Mouse (Mus musculus): ENCODE measurements around the gene Timmdc1.
A peak's percentile ranks its signal among the peaks of the same experiment; 100 is the strongest.
"Not testable (repeated sequence)": the region's sequence is repeated elsewhere in the genome, so short reads cannot be mapped to it uniquely, and the experiment has no call there.

Timmdc1 gene

DNA sequence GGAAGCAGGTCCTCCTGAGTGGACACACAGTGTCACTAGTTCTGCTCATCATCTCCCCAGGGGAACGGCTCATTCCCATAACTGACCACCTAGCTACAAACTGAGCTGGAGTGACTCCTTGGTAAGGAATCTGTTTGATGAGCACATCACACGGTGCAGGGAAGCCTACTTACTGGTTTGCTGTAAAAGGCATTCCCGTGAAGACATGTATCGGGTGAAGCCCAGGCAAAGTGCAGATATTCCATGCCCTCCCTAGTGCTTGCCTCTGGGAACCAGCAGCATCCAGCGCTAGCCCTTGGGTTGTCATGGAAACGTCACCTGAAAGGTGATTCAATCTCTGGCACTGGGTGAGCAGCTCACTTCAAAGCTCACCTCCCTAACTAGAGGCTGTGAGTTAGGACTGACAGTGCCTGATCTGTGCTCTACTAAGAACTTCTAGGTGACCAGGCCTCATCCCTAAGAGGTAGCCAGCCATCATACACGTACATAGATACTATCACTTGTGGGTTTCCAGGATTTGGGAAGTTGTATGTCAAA is 25.8 kb downstream of the Timmdc1 start:
- DNase-seq (ENCODE audit: low spot score in 2 of 2), result no peak

DNA sequence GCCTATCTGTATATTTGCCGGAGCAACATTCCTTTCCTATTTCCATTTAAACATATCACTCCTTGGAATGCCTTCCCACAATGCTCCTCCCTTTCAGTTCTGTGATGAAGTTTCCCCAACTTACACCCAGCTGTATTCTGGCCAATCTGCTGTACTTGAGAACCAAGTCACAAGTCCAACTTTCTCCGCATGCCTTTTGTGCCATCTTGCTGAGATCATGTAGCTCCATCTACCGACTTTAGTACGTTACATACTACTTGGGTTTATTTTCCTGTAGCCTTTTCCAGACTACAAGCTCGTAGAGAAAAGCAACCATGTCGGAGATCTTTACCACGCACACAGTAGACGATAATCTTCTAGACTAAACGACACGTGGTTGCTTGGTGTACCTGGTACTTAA is 28.6 kb downstream of the Timmdc1 start:
- DNase-seq (ENCODE audit: low spot score in 2 of 2), result no peak

DNA sequence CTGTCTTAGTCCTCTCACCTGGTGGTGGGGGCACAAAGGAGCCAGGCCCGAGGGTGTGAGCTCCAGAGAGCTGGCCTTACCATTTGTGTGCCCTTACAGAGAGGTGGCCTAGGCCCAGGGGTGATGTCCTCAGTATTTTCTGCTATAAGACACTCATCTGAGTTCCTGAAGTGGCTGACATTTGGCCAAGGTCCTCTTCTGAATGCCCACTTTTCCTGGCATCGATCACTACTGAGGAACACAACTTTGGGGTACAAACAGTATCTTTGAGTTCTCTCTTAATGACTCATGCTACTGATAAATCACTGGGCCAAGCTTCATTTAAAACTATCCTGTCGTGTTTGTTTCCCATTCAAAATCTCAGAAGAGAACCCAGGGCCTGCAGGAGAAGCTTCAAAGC is 29.9 kb downstream of the Timmdc1 start:
- DNase-seq (ENCODE audit: low spot score in 2 of 2), result no peak

DNA sequence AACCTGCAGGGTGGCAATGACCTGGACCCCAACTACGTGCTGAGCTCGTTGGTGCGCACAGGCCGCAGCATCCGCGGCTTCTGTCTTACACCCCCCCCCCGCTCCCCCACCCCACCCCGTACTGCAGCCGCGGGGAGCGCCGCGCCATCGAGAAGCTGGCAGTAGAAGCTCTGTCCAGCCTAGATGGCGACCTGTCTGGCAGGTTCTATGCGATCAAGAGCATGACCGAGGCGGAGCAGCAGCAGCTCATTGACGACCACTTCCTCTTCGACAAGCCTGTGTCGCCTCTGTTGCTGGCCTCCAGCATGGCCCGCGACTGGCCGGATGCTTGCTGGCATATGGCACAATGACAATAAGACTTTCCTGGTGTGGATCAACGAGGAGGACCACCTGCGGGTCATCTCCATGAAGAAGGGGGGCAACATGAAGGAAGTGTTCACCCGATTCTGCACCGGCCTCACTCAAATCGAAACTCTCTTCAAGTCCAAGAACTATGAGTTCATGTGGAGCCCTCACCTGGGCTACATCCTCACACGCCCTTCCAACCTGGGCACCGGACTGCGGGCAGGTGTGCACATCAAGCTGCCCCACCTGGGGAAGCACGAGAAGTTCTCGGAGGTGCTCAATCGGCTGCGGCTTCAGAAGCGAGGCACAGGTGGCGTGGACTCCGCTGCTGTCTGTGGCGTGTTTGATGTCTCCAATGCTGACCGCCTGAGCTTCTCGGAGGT is 38.7 kb downstream of the Timmdc1 start:
- DNase-seq (ENCODE audit: low spot score in 2 of 2), result no peak

DNA sequence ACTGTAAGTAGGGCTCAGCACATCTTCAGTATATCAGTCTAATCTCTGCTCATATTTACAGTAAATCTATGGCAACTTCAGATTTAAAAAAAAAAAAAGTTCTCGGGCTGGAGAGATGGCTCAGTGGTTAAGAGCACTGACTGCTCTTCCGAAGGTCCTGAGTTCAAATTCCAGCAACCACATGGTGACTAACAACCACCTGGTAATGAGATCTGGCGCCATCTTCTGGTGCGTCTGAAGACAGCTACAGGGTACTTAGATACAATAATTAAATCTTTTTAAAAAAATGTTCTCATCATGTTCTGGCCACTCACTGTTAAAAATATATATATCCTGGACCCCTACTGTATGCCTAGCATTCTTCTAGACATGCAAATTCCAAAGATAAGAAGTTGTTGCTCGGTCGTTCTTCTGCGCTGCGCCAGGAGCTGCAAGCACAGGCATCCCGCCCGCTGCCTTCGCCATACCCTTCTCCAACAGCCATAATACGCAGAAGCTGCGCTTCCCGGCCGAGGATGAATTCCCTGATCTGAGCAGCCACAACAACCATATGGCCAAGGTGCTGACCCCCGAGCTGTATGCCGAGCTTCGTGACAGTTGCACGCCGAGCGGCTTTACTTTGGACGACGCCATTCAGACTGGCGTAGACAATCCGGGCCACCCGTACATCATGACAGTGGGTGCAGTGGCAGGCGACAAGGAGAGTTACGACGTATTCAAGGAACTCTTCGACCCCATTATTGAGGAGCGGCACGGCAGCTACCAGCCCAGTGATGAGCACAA is 39.5 kb downstream of the Timmdc1 start:
- DNase-seq (ENCODE audit: low spot score in 2 of 2), result no peak

DNA sequence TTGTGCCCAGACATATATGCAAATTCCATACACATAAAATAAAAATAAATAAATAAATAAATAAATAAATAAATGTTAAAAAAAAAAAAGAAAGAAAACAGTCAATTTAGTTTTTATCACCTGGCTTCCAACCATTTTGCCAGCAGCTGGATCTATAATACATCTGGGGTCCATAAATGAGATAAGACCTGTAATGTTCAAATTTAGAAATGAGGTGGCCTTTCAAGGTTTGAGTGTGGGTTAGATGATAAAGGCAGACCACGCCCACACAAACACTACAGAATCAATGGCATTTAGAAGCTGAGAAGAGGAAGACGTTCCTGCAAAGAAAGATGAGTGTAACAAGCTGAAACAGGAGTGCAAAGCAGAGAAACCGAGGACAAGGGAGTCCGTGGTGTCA is 41.1 kb downstream of the Timmdc1 start:
- no peak for DNase-seq (ENCODE audit: low spot score in 2 of 2)

DNA sequence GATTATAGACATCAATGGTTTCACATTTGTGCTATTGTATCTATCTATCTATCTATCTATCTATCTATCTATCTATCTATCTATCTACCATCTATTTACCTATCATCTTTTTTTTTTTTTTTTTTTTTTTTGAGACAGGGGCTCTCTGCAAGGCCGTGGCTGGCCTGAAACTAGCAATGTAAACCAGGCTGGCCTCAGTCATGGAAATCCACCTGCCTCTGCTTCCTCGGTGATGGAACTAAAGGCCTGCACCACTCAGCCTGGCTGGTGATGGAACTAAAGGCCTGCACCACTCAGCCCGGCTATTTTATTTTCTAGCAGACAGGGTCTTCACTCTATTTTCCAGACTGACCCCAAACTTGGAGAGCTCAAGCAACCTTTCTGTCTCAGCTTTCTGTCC is 44.2 kb downstream of the Timmdc1 start:
- no peak for DNase-seq (ENCODE audit: low spot score in 2 of 2)

DNA sequence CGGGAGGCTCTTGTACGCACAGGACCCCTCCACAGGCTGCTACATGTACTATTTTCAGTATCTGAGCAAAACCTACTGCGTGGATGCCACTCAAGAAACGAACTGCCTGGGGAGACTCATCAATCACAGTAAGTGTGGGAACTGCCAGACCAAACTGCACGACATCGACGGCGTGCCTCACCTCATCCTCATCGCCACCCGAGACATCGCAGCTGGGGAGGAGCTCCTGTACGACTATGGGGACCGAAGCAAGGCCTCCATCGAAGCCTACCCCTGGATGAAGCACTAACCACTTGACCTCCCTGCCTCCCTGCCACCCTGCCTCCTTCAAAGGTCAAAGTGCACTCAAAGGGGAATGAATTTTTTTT is 45.2 kb downstream of the Timmdc1 start:
- DNase-seq (ENCODE audit: low spot score in 2 of 2), result not testable (repeated sequence)

DNA sequence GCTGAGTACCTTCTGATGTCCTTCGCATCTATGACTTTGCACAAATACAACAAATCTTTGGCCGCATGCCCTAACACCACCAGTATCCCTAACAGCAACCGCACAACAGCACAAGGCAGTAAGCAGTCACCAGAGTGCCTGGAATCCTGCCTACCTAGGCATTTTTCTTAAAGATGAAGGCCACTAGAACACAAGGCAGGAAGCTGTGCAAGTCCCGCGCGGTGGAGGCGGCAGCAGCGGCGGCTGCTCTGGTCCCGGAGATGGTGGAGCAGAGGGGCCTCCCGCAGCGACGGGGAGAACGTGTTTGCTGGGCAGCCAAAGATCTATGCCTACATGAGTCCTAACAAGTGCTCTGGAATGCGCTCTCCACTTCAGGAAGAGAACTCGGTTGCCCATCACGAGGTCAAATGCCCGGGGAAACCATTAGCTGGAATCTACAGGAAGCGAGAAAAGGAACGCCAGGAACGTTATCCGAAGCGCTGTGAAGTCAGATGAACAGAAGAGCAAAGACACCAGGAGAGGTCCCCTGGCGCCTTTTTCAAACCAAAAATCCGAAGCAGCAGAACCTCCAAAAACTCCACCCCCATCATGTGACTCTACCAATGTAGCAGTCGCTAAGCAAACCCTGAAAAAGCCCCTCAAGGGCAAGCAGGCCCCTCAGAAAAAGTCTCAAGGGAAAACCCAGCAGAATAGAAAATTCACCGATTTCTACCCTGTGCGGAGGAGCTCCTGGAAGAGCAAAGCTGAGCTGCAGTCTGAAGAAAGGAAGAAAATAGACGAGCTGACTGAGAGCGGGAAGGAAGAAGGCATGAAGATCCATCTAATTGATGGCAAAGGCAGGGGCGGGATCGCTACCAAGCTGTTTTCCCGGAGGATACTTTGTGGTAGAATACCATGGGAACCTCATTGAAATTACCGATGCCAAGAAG is 45.9 kb downstream of the Timmdc1 start:
- peak in 1 of 2 experiments; percentile 28 for DNase-seq (ENCODE audit: low spot score in 2 of 2)

DNA sequence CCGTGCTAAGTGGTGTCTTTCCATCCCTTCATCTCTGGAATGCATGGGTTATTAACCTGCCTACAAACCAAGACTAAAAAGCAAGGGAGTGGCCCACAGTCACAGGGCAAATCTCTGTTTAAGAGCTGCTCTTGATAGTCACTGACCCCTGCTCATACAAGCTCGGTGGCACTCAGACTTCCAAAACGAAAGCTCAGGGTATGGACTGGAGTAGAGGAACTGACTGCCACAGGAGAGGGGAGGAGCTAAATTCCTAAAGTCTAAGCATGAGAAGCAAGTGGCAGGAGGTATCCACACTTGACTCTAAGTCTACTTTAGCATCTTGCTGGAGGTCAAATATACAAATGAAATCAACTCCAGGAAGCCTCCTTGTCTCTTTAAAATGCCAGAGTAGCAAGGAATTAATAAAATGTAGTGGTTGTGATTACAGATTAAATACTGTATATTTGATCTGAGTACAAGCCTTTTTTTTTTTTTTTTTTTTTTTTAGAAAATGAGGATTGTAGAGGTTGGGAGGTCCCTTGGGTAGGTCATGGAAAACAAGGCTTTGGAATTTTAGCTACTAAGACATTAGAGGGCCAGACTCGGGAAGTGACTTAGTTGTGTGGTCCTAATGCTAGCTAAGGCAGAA is 46.7 kb downstream of the Timmdc1 start:
- DNase-seq (ENCODE audit: low spot score in 2 of 2), result no peak

DNA sequence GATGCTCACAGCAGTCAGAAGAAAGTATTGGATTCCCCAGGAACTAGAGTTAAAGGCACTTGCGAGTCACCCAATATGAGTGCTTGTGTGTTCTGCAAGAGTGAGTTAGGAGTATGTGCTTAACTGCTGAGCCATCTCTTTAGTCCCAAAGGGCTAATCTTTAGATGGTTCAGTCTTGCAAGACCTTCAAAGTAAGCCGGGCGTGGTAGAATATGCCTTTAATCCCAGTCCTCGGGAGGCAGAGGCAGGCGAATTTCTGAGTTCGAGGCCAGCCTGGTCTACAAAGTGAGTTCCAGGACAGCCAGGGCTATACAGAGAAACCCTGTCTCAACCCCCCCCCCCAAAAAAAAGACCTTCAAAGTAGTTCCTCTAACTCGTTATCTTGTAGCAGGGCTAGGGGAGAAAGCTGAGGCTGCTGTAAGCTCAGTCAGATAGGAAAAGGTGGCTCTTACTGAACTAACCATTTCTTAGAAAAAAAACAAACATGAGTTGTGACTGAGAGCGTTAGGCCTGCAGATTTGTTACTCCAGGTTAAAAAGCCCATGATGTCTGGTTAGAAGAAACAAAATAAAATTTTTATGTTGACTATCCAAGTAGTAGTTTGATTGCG is 47.7 kb downstream of the Timmdc1 start:
- no peak for DNase-seq (ENCODE audit: low spot score in 2 of 2)

DNA sequence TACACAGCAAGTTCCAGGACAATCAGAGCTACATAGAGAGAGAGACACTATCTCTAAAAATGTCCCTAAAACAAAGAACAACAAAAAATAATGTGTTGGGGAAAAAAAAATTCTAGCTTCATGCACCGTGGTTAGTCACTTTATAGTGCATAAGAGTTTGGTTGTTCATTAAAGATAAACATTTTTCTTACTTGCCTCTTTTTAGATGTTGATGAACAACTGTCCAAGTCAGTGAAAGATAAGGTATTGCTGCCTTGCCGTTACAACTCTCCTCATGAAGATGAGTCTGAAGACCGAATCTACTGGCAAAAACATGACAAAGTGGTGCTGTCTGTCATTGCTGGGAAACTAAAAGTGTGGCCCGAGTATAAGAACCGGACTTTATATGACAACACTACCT is 48.8 kb downstream of the Timmdc1 start:
- no peak for DNase-seq (ENCODE audit: low spot score in 2 of 2)

DNA sequence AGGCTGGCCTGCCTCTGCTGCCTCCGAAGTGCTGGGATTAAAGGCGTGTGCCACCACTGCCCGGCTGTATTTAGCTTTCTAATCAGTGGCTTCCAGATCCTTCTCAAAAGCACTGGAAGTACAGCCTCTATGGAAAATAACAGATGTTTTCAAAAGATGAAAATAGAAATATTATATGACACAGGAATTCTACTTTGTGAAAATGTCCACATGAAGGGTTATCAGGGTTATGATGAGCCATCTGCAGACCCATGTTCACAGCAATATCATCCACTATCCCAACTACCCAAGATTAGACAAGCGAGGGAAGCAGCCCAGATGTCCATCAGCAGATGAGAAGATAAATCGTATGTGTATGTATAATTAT is 50.0 kb downstream of the Timmdc1 start:
- DNase-seq (ENCODE audit: low spot score in 2 of 2), result no peak

DNA sequence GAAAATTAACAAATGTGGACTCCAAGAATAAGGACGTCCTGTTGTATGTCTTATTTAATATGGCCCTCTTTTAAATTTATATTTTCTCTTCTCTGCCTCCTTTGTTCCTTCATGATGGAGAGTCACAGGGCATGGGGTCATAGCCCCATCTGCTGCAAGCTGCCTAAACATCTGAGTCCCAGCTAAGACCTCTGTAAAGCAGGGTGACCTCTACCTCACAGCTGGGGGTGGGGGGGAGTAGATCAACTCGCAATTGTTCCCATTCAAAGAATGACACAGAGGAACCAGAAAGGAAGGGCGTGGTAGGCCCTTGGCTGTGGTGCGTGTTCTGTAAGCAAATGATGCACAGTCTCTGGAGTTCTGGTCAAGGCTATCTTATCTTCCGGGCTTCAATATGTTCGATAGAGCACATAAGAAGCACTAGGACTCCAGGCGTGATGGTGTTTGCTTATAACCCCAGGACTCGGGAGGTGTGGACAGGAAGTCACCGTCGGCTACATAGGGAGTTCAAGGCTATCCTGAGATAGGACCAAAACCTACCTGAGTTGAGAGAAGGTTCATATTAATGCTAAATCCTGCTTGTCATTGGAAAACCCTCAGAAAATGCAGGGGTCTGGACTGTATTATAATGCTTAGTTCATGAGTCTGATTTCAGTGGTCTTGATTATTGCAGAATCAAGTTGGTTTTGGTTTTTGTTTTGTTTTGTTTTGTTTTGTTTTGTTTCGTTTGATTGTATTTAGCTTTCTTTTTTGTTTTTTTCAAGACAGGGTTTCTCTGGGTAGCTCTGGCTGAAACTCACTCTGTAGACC is 50.6 kb downstream of the Timmdc1 start:
- DNase-seq (ENCODE audit: low spot score in 2 of 2), result no peak

DNA sequence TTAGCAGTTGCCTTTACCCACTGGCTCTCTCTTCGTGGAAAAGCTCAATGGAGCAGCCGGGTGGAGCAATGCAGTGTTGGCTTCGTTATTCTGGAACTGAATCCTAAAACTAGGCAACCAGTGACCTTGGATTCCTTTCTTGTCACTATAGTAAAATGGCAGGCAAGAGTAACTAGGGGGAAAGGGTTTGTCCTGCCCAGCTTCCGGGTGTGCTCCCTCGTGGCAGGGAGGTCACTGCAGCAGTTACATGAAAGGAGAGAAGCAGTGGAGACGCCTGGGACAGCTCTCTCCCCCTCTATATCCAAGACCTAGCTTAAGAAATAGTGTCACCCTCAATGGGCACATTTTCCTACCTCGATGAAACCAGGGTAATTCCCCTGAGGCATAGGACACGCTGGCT is 53.0 kb downstream of the Timmdc1 start:
- no peak for DNase-seq (ENCODE audit: low spot score in 2 of 2)

DNA sequence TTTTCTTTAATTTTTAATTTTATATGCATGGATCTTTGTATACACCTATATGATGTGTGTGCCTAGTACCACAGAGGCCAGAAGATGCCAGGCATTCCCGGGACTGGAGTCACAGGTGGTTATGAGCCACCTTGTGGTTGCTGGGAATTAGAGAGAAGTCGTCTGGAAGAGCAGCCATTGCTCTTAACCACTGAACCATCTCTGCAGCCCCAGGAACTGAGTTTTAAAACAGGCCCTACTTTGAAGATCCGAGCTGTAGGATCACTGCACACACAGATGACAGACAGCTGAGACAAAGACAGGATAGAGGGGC is 53.8 kb downstream of the Timmdc1 start:
- DNase-seq (ENCODE audit: low spot score in 2 of 2), result no peak

DNA sequence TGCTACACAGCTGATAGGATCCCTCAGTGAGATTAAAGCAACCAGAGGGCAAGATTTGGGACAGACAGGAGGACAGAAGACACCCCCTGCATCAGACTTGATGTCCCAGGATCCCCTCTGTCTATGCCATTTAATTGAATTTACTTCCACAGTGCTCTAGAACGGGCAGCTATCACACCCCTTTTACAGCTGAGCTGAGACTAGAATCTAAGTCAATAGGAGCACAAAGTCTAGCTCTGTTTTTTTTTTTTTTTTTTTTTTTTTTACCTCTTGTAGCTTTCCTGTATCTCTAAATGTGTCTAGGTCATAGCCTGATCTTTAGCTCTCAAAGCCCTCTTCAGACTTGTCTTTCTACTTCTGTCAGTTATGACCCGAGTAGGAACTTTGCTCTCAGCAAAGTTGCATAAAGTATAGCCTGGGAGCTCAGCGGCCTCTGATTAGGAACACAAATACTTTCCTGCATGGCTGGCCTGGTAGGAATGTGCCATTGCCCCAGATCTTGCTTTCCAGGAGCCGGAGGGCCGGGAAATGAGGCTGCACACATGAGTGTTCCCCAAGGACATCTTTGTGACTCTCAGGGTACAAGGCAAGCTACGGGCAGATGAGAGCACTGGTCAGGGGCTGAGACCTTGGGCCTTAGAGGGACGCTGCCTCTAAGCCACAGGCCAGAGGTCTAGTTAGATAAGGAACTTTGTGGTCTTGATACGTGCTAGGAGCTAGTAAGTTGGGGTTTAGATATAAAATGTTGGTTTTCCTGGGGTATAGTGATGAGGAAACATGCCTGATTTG is 54.4 kb downstream of the Timmdc1 start:
- no peak for DNase-seq (ENCODE audit: low spot score in 2 of 2)

DNA sequence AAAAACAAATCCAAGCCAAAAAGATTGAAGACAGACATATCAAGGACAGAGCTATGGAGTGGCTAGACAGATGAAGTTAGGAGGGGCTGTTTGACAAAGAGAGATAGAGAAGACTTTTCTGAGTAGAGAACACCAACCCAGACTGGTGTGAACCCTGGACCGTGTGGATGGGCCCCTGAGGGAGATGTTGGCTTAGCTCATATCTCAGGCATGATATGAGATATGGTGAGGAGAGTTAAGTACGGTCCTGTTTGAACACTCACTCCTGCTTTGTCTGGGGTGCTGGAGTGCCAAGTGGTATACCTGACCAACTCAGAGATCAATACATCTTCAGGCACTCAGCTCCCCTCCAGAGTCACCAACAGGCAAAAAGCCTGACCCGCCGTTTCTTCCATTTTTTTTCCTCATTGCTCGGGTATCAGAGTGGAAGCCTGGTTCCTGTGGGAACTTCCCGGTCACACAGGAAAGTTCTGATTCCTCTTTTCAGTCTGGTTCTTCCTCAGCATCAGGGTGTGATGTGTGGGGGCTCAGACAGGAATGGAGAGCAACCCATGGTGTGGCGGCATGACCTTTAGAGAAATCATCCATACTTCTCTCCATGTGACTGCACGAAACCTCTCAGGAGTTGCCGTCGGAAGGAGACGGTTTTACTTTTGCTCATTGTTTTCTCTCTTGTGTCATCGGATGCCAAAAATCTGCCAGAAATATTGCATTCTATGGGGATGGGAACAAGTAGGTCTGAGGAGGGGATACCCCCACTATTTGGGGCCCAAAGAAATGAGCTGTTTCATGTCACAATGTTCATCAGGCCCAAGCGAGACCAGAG is 55.2 kb downstream of the Timmdc1 start:
- no peak for DNase-seq (ENCODE audit: low spot score in 2 of 2)

DNA sequence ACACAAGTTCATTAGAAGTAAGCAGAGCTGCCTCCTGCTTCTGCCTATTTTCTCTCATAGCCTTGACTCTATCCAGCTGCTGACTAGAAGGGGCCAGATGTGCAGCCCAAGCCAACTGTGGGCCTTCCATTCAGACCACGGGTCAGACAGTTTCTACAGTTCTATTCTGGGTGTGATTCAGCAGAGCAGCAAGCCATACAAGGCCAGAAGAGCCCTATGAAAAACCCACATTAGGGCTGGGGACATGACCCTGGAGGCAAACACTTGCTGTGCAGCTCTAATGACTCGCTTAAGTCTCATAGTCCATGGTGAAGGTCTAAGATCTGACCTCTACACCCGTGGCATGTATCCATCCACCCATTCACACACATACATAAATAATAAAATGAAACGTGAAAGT is 56.4 kb downstream of the Timmdc1 start:
- no peak for DNase-seq (ENCODE audit: low spot score in 2 of 2)

All from frontal cortex, postnatal 14 days (tissue).